Mouse (Mus musculus): Measurements from ENCODE around the gene Prkch.

DNA sequence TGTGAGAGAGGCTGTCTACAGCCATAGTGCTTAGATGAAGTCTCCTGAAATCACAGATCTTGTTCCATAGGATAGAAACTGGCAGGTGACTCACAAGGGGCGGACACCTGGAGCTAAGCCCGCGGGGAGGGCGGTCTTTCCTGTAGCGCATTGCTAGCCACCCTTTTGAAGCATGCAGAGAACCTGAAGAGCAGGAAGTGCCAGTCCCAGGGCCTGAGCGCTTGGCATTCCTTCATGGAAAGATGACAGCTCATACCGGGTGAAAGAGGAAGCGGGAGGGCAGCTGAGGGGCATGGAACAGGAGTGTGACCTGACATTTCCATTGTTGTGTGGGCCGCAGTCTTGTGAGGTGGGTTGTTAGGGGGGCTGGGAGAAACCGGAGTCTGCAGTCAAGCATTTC, 33.1 kb downstream of the Prkch start:
- TF ChIP-seq CTCF (IDR thresholded peaks at IDR 0.05; ENCODE audit: extremely low read depth, insufficient read depth, insufficient read length, insufficient replicate concordance) (no peak), POLR2A (IDR thresholded peaks at IDR 0.05; ENCODE audit: low read depth, low read length) (no peak)

Measured in spleen, adult 2 months (tissue).